Mouse (Mus musculus) heart, postnatal 0 days (tissue): ENCODE measurements around the gene S100a7a.

Source experiments
- CTCF ChIP-seq: IDR thresholded peaks from 2 replicates; pipeline ENCODE4 v1.5.1; 2016; ENCODE audit warnings: antibody characterized with exemption, control low read depth, low read depth
- EP300 ChIP-seq: IDR thresholded peaks from 2 replicates; pipeline ENCODE4 v1.6.1; 2016; ENCODE audit warnings: antibody characterized with exemption, low read depth

GRCm38 (mm10) chr3:90702244-90702643 is 48.4 kb downstream of the S100a7a start:
- TF ChIP-seq CTCF (no peak), EP300 (no peak)
